Mouse (Mus musculus): Measurements from ENCODE around the gene Paxbp1.

DNA sequence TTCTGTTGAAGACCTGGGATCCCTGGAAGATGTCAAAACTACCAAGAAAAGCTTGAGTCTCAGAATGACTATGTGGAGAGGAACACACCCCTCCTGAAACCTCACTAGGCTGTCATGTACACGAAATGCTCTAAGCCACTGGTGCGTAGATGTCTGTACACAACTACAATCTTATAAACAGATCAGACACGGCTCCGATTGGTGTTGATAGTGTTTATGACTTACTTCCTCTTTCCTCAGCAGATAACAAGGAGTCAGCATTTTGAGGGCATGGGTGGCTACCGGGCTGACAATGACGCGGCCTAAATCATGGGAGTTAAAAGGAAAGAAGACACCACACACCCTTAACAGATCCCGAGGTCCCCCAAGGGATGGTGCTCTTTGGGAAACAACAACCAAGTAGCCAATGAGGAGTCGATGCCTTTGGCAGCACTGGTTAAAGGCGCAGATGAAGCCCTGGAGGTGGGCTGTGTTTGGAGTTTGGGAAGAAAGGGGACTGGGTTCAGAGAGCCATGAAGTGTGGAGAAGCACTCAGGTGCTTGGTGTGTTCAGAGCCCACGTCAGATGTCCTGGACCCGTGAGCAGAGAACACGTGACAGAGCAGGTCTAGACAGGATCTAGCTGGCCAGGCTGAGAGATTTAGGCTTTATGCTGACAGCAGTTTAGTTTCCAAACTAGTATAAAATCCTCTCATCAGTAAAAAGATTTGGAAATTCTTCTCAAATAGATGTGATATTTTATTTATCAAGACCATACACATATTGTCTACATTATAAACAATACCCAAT lies 17.4 kb upstream of the Paxbp1 start:
- TF ChIP-seq CTCF (IDR thresholded peaks at IDR 0.05; ENCODE audit: control insufficient read depth, insufficient read depth, low read length) = no peak
- TF ChIP-seq POLR2A (IDR thresholded peaks at IDR 0.05; ENCODE audit: borderline replicate concordance, control insufficient read depth, low read depth, low read length) = no peak
